Mouse (Mus musculus): ENCODE data around the gene Grb2. TPM values are rescaled to one million over a fixed set of nuclear protein-coding genes. Genes with fewer than 3 reads are reported as not detected.

Gene Grb2
- polyA plus RNA-seq, 1 experiment from 2014 or later: 119 TPM

- Histone ChIP-seq H3K27ac (no peak overlapping the region), H3K4me1 (replicated peaks) (0 out of 2 replicates have a peak, but pooled peaks cover 3% of the 10 kb centered on the region), H3K9me3 (no peaks in the 10 kb centered on the region), H3K36me3 (peaks cover 47% of the 10 kb centered on the region), H3K27me3 (ENCODE audit: insufficient read depth, poor library complexity, severe bottlenecking) (no peaks in the 10 kb centered on the region), H3K4me3 (no peak overlapping the region)
- DNase-seq (ENCODE audit: low spot score): no peak
- 98% methylated on average over 2 of the region's 2 CpGs for WGBS
Observed at GRCm38 (mm10) chr11:115691976-115692375, 16.4 kb downstream of the Grb2 start.

DNA sequence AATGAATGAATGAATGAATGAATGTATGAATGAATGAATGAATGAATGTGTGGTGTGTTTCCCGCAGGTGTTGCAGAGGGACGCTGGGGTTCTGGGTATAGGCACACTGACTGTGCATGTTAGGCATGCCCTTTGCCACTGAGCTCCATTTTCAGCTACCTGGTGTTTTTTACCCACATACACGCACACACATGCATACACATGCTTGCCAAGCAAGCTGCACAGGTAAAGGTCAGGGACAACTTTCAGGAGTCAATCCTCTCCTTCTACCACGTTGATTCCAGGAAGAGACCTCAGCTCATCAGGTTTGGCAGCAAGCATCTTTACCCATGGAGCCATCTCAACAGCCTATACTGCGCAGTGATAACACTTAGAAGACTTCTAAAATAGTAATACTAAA, 16.9 kb downstream of the Grb2 start:
- peaks cover 43% of the 10 kb centered on the region for H3K36me3 ChIP-seq
- no peaks in the 10 kb centered on the region for H3K27me3 ChIP-seq (ENCODE audit: insufficient read depth, poor library complexity, severe bottlenecking)
- no peak overlapping the region for H3K4me3 ChIP-seq
- WGBS: 93% methylated on average over 5 of the region's 5 CpGs
- no peak overlapping the region for H3K27ac ChIP-seq
- DNase-seq (ENCODE audit: low spot score): no peak
- 0 out of 2 replicates have a peak, but pooled peaks cover 3% of the 10 kb centered on the region for H3K4me1 ChIP-seq (replicated peaks)
- H3K9me3 ChIP-seq: no peaks in the 10 kb centered on the region

DNA sequence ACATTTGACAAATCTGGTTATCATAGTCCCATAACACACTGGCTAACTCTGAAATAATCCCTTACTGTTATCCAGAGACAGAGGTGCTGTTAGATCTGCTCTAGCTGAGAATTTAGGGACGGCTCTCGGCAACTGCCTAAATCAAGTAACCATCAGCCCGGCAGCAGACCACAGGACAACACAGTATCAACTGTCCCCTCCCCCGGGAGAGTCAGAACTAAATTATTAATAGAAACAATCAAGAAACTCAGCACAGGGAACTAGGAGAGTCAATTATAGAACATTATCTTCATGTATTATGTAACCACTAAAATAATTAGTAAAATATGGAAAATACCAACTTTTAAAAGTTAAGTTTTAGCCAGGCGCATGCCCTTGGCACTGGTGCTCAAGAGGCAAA, 17.4 kb downstream of the Grb2 start:
- Histone ChIP-seq H3K36me3 (peaks cover 38% of the 10 kb centered on the region), H3K9me3 (no peaks in the 10 kb centered on the region), H3K27me3 (ENCODE audit: insufficient read depth, poor library complexity, severe bottlenecking) (no peaks in the 10 kb centered on the region), H3K4me1 (replicated peaks) (0 out of 2 replicates have a peak, but pooled peaks cover 3% of the 10 kb centered on the region), H3K4me3 (no peak overlapping the region), H3K27ac (no peak overlapping the region)
- DNase-seq (ENCODE audit: low spot score): no peak
- WGBS: 92% methylated on average over 5 of the region's 5 CpGs

GRCm38 (mm10) chr11:115690356-115690755, 18.0 kb downstream of the Grb2 start:
- Histone ChIP-seq H3K27ac (no peak overlapping the region), H3K9me3 (no peaks in the 10 kb centered on the region), H3K4me3 (no peak overlapping the region), H3K4me1 (replicated peaks) (0 out of 2 replicates have a peak, but pooled peaks cover 3% of the 10 kb centered on the region), H3K36me3 (peaks cover 33% of the 10 kb centered on the region), H3K27me3 (ENCODE audit: insufficient read depth, poor library complexity, severe bottlenecking) (no peaks in the 10 kb centered on the region)
- no peak for DNase-seq (ENCODE audit: low spot score)
- WGBS: 94% methylated on average over 5 of the region's 5 CpGs

DNA sequence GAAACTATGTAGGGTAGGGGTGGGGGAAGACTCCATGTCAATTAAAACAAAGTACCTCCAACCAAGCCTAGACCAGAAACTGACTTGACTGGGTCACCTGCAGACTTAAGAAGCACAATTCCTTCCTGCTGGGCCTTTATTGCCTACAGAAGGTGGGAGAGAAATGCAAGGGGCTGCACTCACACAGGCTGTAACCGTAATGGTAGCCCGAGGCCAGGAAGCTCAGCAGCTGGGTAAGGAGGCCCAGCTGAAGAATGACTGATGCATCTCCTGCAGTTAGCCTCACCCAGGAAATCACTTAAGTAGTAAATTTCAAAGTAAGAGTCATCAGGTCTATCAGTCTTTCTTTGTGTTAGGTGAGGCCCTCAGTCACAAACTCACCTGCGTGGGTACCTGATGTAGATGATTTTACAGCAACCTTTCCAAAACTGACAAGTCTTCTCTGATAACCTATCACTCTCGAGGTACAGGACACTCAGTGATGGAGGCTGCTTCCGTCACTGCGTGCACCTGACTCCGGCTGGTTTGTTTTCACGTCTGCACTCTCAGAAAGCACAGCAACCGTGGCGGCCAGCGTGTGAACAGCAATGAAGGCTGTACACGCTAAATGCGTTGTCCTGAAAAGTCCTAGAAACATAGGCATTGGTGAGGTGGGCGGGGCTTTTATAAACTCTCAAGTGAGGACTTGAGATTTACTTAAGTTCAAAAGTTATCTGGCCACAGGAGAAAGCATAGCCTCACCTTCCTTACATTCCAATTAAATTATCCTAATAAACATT, 19.1 kb downstream of the Grb2 start:
- Histone ChIP-seq H3K4me3 (no peak overlapping the region), H3K9me3 (no peaks in the 10 kb centered on the region), H3K27ac (no peak overlapping the region), H3K27me3 (ENCODE audit: insufficient read depth, poor library complexity, severe bottlenecking) (no peaks in the 10 kb centered on the region), H3K36me3 (peaks cover 39% of the 10 kb centered on the region), H3K4me1 (replicated peaks) (0 out of 2 replicates have a peak, but pooled peaks cover 3% of the 10 kb centered on the region)
- DNase-seq (ENCODE audit: low spot score): no peak
- WGBS: 96% methylated on average over 14 of the region's 14 CpGs

DNA sequence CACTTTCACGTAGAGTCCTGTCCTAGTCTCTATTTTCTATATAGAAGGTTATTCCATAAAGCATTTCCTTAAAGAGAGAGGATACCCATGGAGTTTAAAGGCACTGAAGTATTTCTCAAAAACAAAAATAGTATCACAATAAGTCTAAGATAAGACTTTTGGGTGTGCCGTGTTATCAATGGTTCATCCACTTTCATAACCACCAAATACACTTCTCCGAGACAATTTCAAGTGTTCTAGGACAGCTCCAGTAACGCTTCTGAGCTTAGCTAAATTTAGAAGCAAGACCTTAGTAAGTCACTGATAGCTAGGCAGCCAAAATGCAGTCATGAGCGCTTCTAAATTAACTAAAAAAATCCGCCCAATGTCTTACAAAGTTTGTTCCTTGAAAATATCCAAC, 22.0 kb downstream of the Grb2 start:
- Histone ChIP-seq H3K36me3 (peaks cover 69% of the 10 kb centered on the region), H3K27me3 (ENCODE audit: insufficient read depth, poor library complexity, severe bottlenecking) (no peaks in the 10 kb centered on the region), H3K4me1 (replicated peaks) (no peaks in the 10 kb centered on the region), H3K4me3 (no peak overlapping the region), H3K27ac (no peak overlapping the region), H3K9me3 (no peaks in the 10 kb centered on the region)
- DNase-seq (ENCODE audit: low spot score): no peak
- 91% methylated on average over 6 of the region's 6 CpGs for WGBS

GRCm38 (mm10) chr11:115685954-115686353, 22.4 kb downstream of the Grb2 start:
- Histone ChIP-seq H3K27ac (no peak overlapping the region), H3K9me3 (no peaks in the 10 kb centered on the region), H3K36me3 (peaks cover 73% of the 10 kb centered on the region), H3K4me3 (no peak overlapping the region), H3K27me3 (ENCODE audit: insufficient read depth, poor library complexity, severe bottlenecking) (no peaks in the 10 kb centered on the region), H3K4me1 (replicated peaks) (no peaks in the 10 kb centered on the region)
- DNase-seq (ENCODE audit: low spot score): no peak
- 92% methylated on average over 7 of the region's 7 CpGs for WGBS

DNA sequence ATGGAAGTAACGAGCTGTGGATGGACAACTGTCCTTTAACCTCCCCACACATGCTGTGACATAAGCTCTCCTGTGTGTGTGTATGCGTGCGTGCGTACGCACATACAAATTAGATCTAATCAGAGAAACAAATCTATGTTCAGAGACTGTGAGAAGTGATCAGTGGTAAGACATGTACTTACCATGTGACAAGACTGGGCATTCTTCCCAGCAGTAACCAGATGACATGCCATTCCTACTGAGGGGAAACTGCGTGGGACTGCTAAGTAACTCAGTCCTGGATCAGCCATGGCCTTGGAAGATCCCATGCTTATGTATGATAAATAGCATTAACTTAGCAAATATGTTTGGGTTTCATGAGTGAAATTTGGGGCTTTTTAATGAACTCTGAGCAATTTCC, 23.5 kb downstream of the Grb2 start:
- H3K9me3 ChIP-seq: no peaks in the 10 kb centered on the region
- WGBS: 95% methylated on average over 6 of the region's 6 CpGs
- DNase-seq (ENCODE audit: low spot score): no peak
- H3K36me3 ChIP-seq: peaks cover 72% of the 10 kb centered on the region
- no peaks in the 10 kb centered on the region for H3K27me3 ChIP-seq (ENCODE audit: insufficient read depth, poor library complexity, severe bottlenecking)
- no peak overlapping the region for H3K4me3 ChIP-seq
- no peaks in the 10 kb centered on the region for H3K4me1 ChIP-seq (replicated peaks)
- H3K27ac ChIP-seq: no peak overlapping the region

- H3K9me3 ChIP-seq: no peaks in the 10 kb centered on the region
- H3K36me3 ChIP-seq: peaks cover 73% of the 10 kb centered on the region
- 94% methylated on average over 5 of the region's 5 CpGs for WGBS
- H3K27me3 ChIP-seq (ENCODE audit: insufficient read depth, poor library complexity, severe bottlenecking): no peaks in the 10 kb centered on the region
- no peaks in the 10 kb centered on the region for H3K4me1 ChIP-seq (replicated peaks)
- no peak for DNase-seq (ENCODE audit: low spot score)
- H3K4me3 ChIP-seq: no peak overlapping the region
- no peak overlapping the region for H3K27ac ChIP-seq
Observed at GRCm38 (mm10) chr11:115683326-115683725, 25.1 kb downstream of the Grb2 start.

GRCm38 (mm10) chr11:115682411-115682810, 26.0 kb downstream of the Grb2 start:
- Histone ChIP-seq H3K9me3 (no peaks in the 10 kb centered on the region), H3K27me3 (ENCODE audit: insufficient read depth, poor library complexity, severe bottlenecking) (no peaks in the 10 kb centered on the region), H3K4me1 (replicated peaks) (no peaks in the 10 kb centered on the region), H3K4me3 (no peak overlapping the region), H3K27ac (no peak overlapping the region), H3K36me3 (peaks cover 71% of the 10 kb centered on the region)
- no peak for DNase-seq (ENCODE audit: low spot score)
- 93% methylated on average over 3 of the region's 3 CpGs for WGBS

- Histone ChIP-seq H3K36me3 (peaks cover 71% of the 10 kb centered on the region), H3K9me3 (no peaks in the 10 kb centered on the region), H3K27ac (no peak overlapping the region), H3K27me3 (ENCODE audit: insufficient read depth, poor library complexity, severe bottlenecking) (no peaks in the 10 kb centered on the region), H3K4me1 (replicated peaks) (no peaks in the 10 kb centered on the region), H3K4me3 (no peak overlapping the region)
- DNase-seq (ENCODE audit: low spot score): no peak
- WGBS: 92% methylated on average over 9 of the region's 9 CpGs
Observed at GRCm38 (mm10) chr11:115679554-115680238, 28.7 kb downstream of the Grb2 start.

DNA sequence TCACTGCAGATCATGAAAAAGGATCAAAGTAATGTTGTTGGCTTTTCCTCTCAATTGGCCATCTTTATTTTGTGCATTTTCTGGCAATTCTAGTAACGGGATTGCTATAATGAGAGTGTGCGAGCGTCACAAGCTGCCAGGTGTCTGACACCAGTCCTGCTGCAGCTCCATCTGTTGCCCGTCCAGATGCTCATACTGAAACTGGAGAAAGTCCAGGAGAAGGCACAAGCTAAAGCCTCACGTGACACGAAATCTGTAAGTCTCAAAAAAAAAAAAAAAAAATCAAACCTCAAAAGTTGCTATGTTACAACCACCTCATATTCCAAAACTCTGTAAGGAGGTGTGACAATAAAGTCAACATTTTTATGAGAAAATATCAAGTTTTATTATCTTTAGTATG, 29.5 kb downstream of the Grb2 start:
- Histone ChIP-seq H3K4me1 (replicated peaks) (peaks cover 3% of the 10 kb centered on the region; the same call in 1 of the 2 replicates), H3K4me3 (no peak overlapping the region), H3K36me3 (peaks cover 65% of the 10 kb centered on the region), H3K9me3 (no peaks in the 10 kb centered on the region), H3K27me3 (ENCODE audit: insufficient read depth, poor library complexity, severe bottlenecking) (no peaks in the 10 kb centered on the region), H3K27ac (no peak overlapping the region)
- WGBS: 92% methylated on average over 6 of the region's 6 CpGs
- DNase-seq (ENCODE audit: low spot score): no peak

- peaks cover 51% of the 10 kb centered on the region for H3K36me3 ChIP-seq
- H3K9me3 ChIP-seq: no peaks in the 10 kb centered on the region
- WGBS: 92% methylated on average over 3 of the region's 3 CpGs
- no peak overlapping the region for H3K4me3 ChIP-seq
- no peak for DNase-seq (ENCODE audit: low spot score)
- no peak overlapping the region for H3K27ac ChIP-seq
- H3K27me3 ChIP-seq (ENCODE audit: insufficient read depth, poor library complexity, severe bottlenecking): no peaks in the 10 kb centered on the region
- peaks cover 3% of the 10 kb centered on the region; the same call in 1 of the 2 replicates for H3K4me1 ChIP-seq (replicated peaks)
Observed at GRCm38 (mm10) chr11:115677511-115677910, 30.9 kb downstream of the Grb2 start.
